Mouse (Mus musculus): ENCODE measurements around the gene Rps6ka3.

- TF ChIP-seq CTCF (IDR thresholded peaks at IDR 0.05; ENCODE audit: borderline replicate concordance, control insufficient read depth, extremely low read depth, insufficient read depth, low read length, poor library complexity) (no peak), POLR2A (IDR thresholded peaks at IDR 0.05; ENCODE audit: control insufficient read depth, extremely low read depth, insufficient read depth, low read length, poor library complexity) (no peak; the same call in 1 of the 2 replicates)
Observed at GRCm38 (mm10) chrX:159254001-159254884, 44.1 kb downstream of the Rps6ka3 start.
